Mouse (Mus musculus) E14TG2a.4 (cell line): ENCODE results near the gene Ano5.

Experiments used
- CTCF ChIP-seq: conservative IDR thresholded peaks from 2 replicates; pipeline ENCODE4 v1.5.1; 2014; ENCODE audit warnings: low read length
- NANOG ChIP-seq: IDR thresholded peaks from 2 replicates; pipeline ENCODE4 v1.6.1; 2014; ENCODE audit warnings: borderline replicate concordance, low read length, mixed read lengths

DNA sequence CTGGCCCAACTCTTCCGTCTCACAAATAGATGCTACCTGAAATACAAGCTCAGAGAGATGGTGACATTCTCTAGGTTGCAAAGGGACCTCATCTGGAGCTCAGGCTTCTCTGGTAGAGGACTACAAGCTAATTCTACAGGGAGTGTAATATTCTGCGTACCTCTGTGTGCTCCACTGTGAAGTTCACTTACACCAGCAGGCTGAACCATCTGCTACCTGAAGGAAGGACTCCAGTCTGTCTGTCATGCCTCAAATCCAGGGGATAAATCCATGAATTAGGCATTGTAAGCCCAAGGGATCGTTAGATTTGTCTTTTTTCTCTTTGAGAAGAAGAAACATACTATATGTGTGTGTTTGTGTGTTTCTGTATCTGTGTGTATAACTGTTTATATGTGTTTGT lies 120.3 kb downstream of the Ano5 start:
- no peak for TF ChIP-seq CTCF
- TF ChIP-seq NANOG = no peak
